Mouse (Mus musculus) adrenal gland, adult 2 months (tissue): ENCODE measurements around the gene Cdk17. TPM values are rescaled to one million over a fixed set of nuclear protein-coding genes. Genes with fewer than 3 reads are reported as not detected.

ENCODE experiments used
- DNase-seq: peaks from one replicate; pipeline ENCODE4 v3.0.0; 2021
- microRNA-seq, 2 experiments: library from miRNA; unstranded; fragments of <30 nt; microRNA quantifications; one replicate each; pipeline ENCODE4 v1.2.0; 2021
- polyA plus RNA-seq: library from polyadenylated mRNA; depleted of rRNA; stranded (reverse); fragments of >200 nt; gene quantifications from 2 replicates; pipeline ENCODE4 v1.2.3, GENCODE M21; 2012; rRNA removed
- total RNA-seq, 2 experiments: library from RNA; stranded (reverse); gene quantifications; 2 replicates each; pipeline ENCODE4 v1.2.3; 2021

Cdk17 gene
- total and polyA plus RNA-seq, 3 experiments: 9.3 to 30.0 (median 26.5) TPM

GRCm38 (mm10) chr10:93288336-93288735, 127.7 kb downstream of the Cdk17 start:
- DNase-seq: peak; percentile 74

GRCm38 (mm10) chr10:93289404-93289803, 128.7 kb downstream of the Cdk17 start:
- DNase-seq: no peak

GRCm38 (mm10) chr10:93291352-93291751, 130.7 kb downstream of the Cdk17 start:
- DNase-seq: peak; percentile 59

GRCm38 (mm10) chr10:93291843-93292242, 131.2 kb downstream of the Cdk17 start:
- DNase-seq: peak; percentile 84

GRCm38 (mm10) chr10:93293621-93294020, 132.9 kb downstream of the Cdk17 start:
- no peak for DNase-seq

GRCm38 (mm10) chr10:93294547-93295219, 134.0 kb downstream of the Cdk17 start:
- DNase-seq: no peak

- peak; percentile 36 for DNase-seq
Observed at GRCm38 (mm10) chr10:93297774-93298173, 137.1 kb downstream of the Cdk17 start.

GRCm38 (mm10) chr10:93298208-93298607, 137.5 kb downstream of the Cdk17 start:
- DNase-seq: no peak

GRCm38 (mm10) chr10:93301831-93302230, 141.2 kb downstream of the Cdk17 start:
- no peak for DNase-seq

GRCm38 (mm10) chr10:93303231-93303630, 142.6 kb downstream of the Cdk17 start:
- no peak for DNase-seq

- no peak for DNase-seq
Observed at GRCm38 (mm10) chr10:93305946-93306345, 145.3 kb downstream of the Cdk17 start.

- no peak for DNase-seq
Observed at GRCm38 (mm10) chr10:93306367-93306766, 145.7 kb downstream of the Cdk17 start.

GRCm38 (mm10) chr10:93309131-93309933, 148.7 kb downstream of the Cdk17 start:
- peak; percentile 68 for DNase-seq

GRCm38 (mm10) chr10:93309934-93310621, 149.4 kb downstream of the Cdk17 start:
- peak; percentile 66 for DNase-seq

GRCm38 (mm10) chr10:93310721-93311411, 150.2 kb downstream of the Cdk17 start, which contains the start of gene Elk3:
Gene Elk3, minus strand, starts transcription at chr10:93311135.
- peak; percentile 79 for DNase-seq

GRCm38 (mm10) chr10:93311576-93311975, 150.9 kb downstream of the Cdk17 start:
- no peak for DNase-seq

Small RNA genes within 50 kb of the gene (microRNA-seq; reads per million reads assigned to microRNA genes)
- 0 reads per million in 2 experiments for gene Mir1931

Other genes starting within 250 kb of the Cdk17 start
- 1 to 10 TPM; 4.8 to 6.8 TPM for gene Cfap54, start 79.3 kb upstream of the Cdk17 start, total RNA-seq
- gene Cfap54, start 79.3 kb upstream of the Cdk17 start, polyA plus RNA-seq: 0.35 and 1.6 TPM in 2 replicates
- gene Elk3, start 150.3 kb downstream of the Cdk17 start, total RNA-seq: 10 to 100 TPM; 31.1 to 51.5 TPM
- gene Elk3, start 150.3 kb downstream of the Cdk17 start, polyA plus RNA-seq: 54.3 and 59.5 TPM in 2 replicates